Mouse (Mus musculus): ENCODE measurements around the gene Mark3. TPM values are rescaled to one million over a fixed set of nuclear protein-coding genes. Genes with fewer than 3 reads are reported as not detected.
"Not testable (repeated sequence)": the region's sequence is repeated elsewhere in the genome, so short reads cannot be mapped to it uniquely, and the experiment has no call there.

Mark3 gene
- polyA plus RNA-seq, 1 experiment from 2014 or later = 58.9 TPM

- ATAC-seq (ENCODE audit: insufficient number of reproducible peaks, insufficient read depth, low FRiP score, low read depth) = no peak
- H3K27ac ChIP-seq (ENCODE audit: low read length) = no peak overlapping the region
- no peak overlapping the region for H3K4me2 ChIP-seq (replicated peaks; ENCODE audit: low read depth, low read length)
- H3K9me3 ChIP-seq (ENCODE audit: control insufficient read depth, low read depth, low read length) = no peaks in the 10 kb centered on the region
- WGBS = 85% methylated on average over 7 of the region's 7 CpGs
- H3K27me3 ChIP-seq (ENCODE audit: control insufficient read depth, insufficient read depth, low read length) = no peaks in the 10 kb centered on the region
- H3K36me3 ChIP-seq (ENCODE audit: control insufficient read depth, insufficient read depth, low read length) = peaks cover 20% of the 10 kb centered on the region
- no peaks in the 10 kb centered on the region for H3K4me1 ChIP-seq (ENCODE audit: control insufficient read depth, insufficient read depth, low read length)
- H3K4me3 ChIP-seq (ENCODE audit: low read depth, low read length) = no peak overlapping the region
- no peak overlapping the region for H3K9ac ChIP-seq (replicated peaks; ENCODE audit: low read depth, low read length)
Measured at GRCm38 (mm10) chr12:111618266-111618665, 43.9 kb downstream of the Mark3 start.

- H3K4me2 ChIP-seq (replicated peaks; ENCODE audit: low read depth, low read length) = no peak overlapping the region
- peaks cover 58% of the 10 kb centered on the region for H3K36me3 ChIP-seq (ENCODE audit: control insufficient read depth, insufficient read depth, low read length)
- peak; percentile 67; the same call in 1 of the 2 replicates for ATAC-seq (ENCODE audit: insufficient number of reproducible peaks, insufficient read depth, low FRiP score, low read depth)
- no peak overlapping the region for H3K4me3 ChIP-seq (ENCODE audit: low read depth, low read length)
- H3K27me3 ChIP-seq (ENCODE audit: control insufficient read depth, insufficient read depth, low read length) = no peaks in the 10 kb centered on the region
- H3K9me3 ChIP-seq (ENCODE audit: control insufficient read depth, low read depth, low read length) = no peaks in the 10 kb centered on the region
- no peaks in the 10 kb centered on the region for H3K4me1 ChIP-seq (ENCODE audit: control insufficient read depth, insufficient read depth, low read length)
- no peak overlapping the region for H3K9ac ChIP-seq (replicated peaks; ENCODE audit: low read depth, low read length)
- 56% methylated on average over 6 of the region's 6 CpGs for WGBS
- H3K27ac ChIP-seq (ENCODE audit: low read length) = no peak overlapping the region
Measured at GRCm38 (mm10) chr12:111648061-111648645, 73.8 kb downstream of the Mark3 start.

DNA sequence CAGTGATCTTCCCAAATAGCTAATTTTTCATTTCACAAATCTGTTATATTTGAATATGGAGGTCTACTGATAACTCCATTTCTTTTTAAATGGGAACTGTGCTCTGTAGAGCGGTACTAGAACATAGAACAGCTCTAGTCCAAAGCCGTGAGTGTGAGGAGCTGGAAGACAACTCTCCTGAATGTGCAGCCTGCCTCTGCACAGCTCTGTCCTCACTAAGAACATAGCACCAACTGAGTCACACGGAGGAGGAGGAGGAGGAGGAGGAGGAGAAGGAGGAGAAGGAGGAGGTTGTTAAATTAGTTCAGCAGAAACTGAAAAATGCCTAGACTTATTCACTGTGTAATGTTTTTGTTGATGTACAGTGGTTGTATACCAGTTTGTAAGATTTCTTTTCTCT lies 78.6 kb downstream of the Mark3 start:
- Histone ChIP-seq H3K9ac (replicated peaks; ENCODE audit: low read depth, low read length) (no peak overlapping the region), H3K9me3 (ENCODE audit: control insufficient read depth, low read depth, low read length) (no peaks in the 10 kb centered on the region), H3K4me2 (replicated peaks; ENCODE audit: low read depth, low read length) (no peak overlapping the region), H3K4me3 (ENCODE audit: low read depth, low read length) (no peak overlapping the region), H3K27ac (ENCODE audit: low read length) (no peak overlapping the region), H3K36me3 (ENCODE audit: control insufficient read depth, insufficient read depth, low read length) (peaks cover 51% of the 10 kb centered on the region), H3K4me1 (ENCODE audit: control insufficient read depth, insufficient read depth, low read length) (no peaks in the 10 kb centered on the region), H3K27me3 (ENCODE audit: control insufficient read depth, insufficient read depth, low read length) (no peaks in the 10 kb centered on the region)
- 88% methylated on average over 3 of the region's 3 CpGs for WGBS
- ATAC-seq (ENCODE audit: insufficient number of reproducible peaks, insufficient read depth, low FRiP score, low read depth) = no peak

- H3K27me3 ChIP-seq (ENCODE audit: control insufficient read depth, insufficient read depth, low read length) = no peaks in the 10 kb centered on the region
- WGBS = 32% methylated on average over 3 of the region's 3 CpGs
- no peaks in the 10 kb centered on the region for H3K4me1 ChIP-seq (ENCODE audit: control insufficient read depth, insufficient read depth, low read length)
- no peak overlapping the region for H3K4me2 ChIP-seq (replicated peaks; ENCODE audit: low read depth, low read length)
- ATAC-seq (ENCODE audit: insufficient number of reproducible peaks, insufficient read depth, low FRiP score, low read depth) = no peak
- no peak overlapping the region for H3K9ac ChIP-seq (replicated peaks; ENCODE audit: low read depth, low read length)
- H3K27ac ChIP-seq (ENCODE audit: low read length) = no peak overlapping the region
- H3K36me3 ChIP-seq (ENCODE audit: control insufficient read depth, insufficient read depth, low read length) = peaks cover 51% of the 10 kb centered on the region
- no peak overlapping the region for H3K4me3 ChIP-seq (ENCODE audit: low read depth, low read length)
- no peaks in the 10 kb centered on the region for H3K9me3 ChIP-seq (ENCODE audit: control insufficient read depth, low read depth, low read length)
Measured at GRCm38 (mm10) chr12:111653434-111653833, 79.1 kb downstream of the Mark3 start.

GRCm38 (mm10) chr12:111655695-111656094 lies 81.4 kb downstream of the Mark3 start:
- no peak overlapping the region for H3K27ac ChIP-seq (ENCODE audit: low read length)
- H3K27me3 ChIP-seq (ENCODE audit: control insufficient read depth, insufficient read depth, low read length) = no peaks in the 10 kb centered on the region
- WGBS = 95% methylated on average over 11 of the region's 11 CpGs
- H3K36me3 ChIP-seq (ENCODE audit: control insufficient read depth, insufficient read depth, low read length) = peaks cover 40% of the 10 kb centered on the region
- no peak overlapping the region for H3K4me3 ChIP-seq (ENCODE audit: low read depth, low read length)
- H3K4me1 ChIP-seq (ENCODE audit: control insufficient read depth, insufficient read depth, low read length) = no peaks in the 10 kb centered on the region
- no peaks in the 10 kb centered on the region for H3K9me3 ChIP-seq (ENCODE audit: control insufficient read depth, low read depth, low read length)
- no peak overlapping the region for H3K4me2 ChIP-seq (replicated peaks; ENCODE audit: low read depth, low read length)
- no peak for ATAC-seq (ENCODE audit: insufficient number of reproducible peaks, insufficient read depth, low FRiP score, low read depth)
- no peak overlapping the region for H3K9ac ChIP-seq (replicated peaks; ENCODE audit: low read depth, low read length)

DNA sequence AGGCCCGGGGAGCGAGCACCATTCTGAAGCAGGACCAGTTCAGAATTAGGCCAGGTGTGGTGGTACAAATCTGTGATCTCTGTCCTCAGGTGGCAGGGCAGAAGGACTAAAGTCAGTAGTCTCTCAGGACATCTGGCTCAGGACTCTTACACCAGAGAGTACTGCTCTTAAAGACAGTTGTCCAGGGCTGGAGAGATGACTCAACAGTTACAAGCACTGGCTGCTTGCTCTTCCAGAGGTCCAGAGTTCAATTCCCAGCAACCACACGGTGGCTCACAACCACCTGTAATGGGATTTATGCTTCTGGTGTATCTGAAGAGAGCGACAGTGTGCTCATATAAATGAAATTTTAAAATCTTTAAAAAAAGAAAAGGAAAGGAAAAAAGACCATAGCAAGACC lies 85.0 kb downstream of the Mark3 start:
- H3K4me1 ChIP-seq (ENCODE audit: control insufficient read depth, insufficient read depth, low read length) = peaks cover 13% of the 10 kb centered on the region; the same call in 1 of the 2 replicates
- H3K4me3 ChIP-seq (ENCODE audit: low read depth, low read length) = no peak overlapping the region
- no peak overlapping the region for H3K27ac ChIP-seq (ENCODE audit: low read length)
- no peaks in the 10 kb centered on the region for H3K9me3 ChIP-seq (ENCODE audit: control insufficient read depth, low read depth, low read length)
- H3K36me3 ChIP-seq (ENCODE audit: control insufficient read depth, insufficient read depth, low read length) = peaks cover 19% of the 10 kb centered on the region
- H3K27me3 ChIP-seq (ENCODE audit: control insufficient read depth, insufficient read depth, low read length) = no peaks in the 10 kb centered on the region
- 95% methylated on average over 4 of the region's 4 CpGs for WGBS
- no peak overlapping the region for H3K9ac ChIP-seq (replicated peaks; ENCODE audit: low read depth, low read length)
- H3K4me2 ChIP-seq (replicated peaks; ENCODE audit: low read depth, low read length) = no peak overlapping the region
- no peak for ATAC-seq (ENCODE audit: insufficient number of reproducible peaks, insufficient read depth, low FRiP score, low read depth)

DNA sequence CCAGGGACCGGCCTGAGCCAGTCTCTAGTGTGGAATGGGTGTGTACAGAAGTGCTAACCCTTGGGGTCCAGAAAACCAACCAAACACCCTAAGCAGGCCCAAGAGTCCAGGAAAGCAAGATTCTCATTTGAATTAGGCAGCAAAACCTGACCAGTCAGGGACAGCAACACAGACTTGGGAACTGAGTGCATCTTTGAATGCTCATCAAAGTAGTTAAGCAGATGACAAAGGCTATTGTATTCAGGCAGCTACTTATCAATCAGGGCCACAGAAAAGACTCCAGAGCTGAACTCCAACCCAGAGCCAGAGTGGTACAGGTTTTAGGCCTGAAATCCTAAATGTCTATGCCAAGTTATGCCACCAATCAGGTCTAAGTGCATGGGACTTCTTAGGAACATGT lies 86.3 kb downstream of the Mark3 start:
- H3K4me1 ChIP-seq (ENCODE audit: control insufficient read depth, insufficient read depth, low read length) = peaks cover 21% of the 10 kb centered on the region; the same call in 1 of the 2 replicates
- 97% methylated on average over 1 of the region's 1 CpGs for WGBS
- H3K36me3 ChIP-seq (ENCODE audit: control insufficient read depth, insufficient read depth, low read length) = peaks cover 11% of the 10 kb centered on the region
- no peak for ATAC-seq (ENCODE audit: insufficient number of reproducible peaks, insufficient read depth, low FRiP score, low read depth)
- no peak overlapping the region for H3K27ac ChIP-seq (ENCODE audit: low read length)
- H3K4me2 ChIP-seq (replicated peaks; ENCODE audit: low read depth, low read length) = no peak overlapping the region
- H3K4me3 ChIP-seq (ENCODE audit: low read depth, low read length) = no peak overlapping the region
- no peak overlapping the region for H3K9ac ChIP-seq (replicated peaks; ENCODE audit: low read depth, low read length)
- no peaks in the 10 kb centered on the region for H3K9me3 ChIP-seq (ENCODE audit: control insufficient read depth, low read depth, low read length)
- no peaks in the 10 kb centered on the region for H3K27me3 ChIP-seq (ENCODE audit: control insufficient read depth, insufficient read depth, low read length)

GRCm38 (mm10) chr12:111661554-111661953 lies 87.2 kb downstream of the Mark3 start:
- H3K36me3 ChIP-seq (ENCODE audit: control insufficient read depth, insufficient read depth, low read length); H3K4me2 ChIP-seq (replicated peaks; ENCODE audit: low read depth, low read length); H3K9ac ChIP-seq (replicated peaks; ENCODE audit: low read depth, low read length); ATAC-seq (ENCODE audit: insufficient number of reproducible peaks, insufficient read depth, low FRiP score, low read depth); H3K27ac ChIP-seq (ENCODE audit: low read length); H3K27me3 ChIP-seq (ENCODE audit: control insufficient read depth, insufficient read depth, low read length); H3K9me3 ChIP-seq (ENCODE audit: control insufficient read depth, low read depth, low read length); H3K4me3 ChIP-seq (ENCODE audit: low read depth, low read length): not testable (repeated sequence)
- WGBS = 98% methylated on average over 11 of the region's 11 CpGs
- H3K4me1 ChIP-seq (ENCODE audit: control insufficient read depth, insufficient read depth, low read length) = peaks cover 24% of the 10 kb centered on the region; the same call in 1 of the 2 replicates
